Mouse (Mus musculus) liver, embryonic 14.5 days (tissue): ENCODE measurements around the gene Ppox. TPM values are rescaled to one million over a fixed set of nuclear protein-coding genes. Genes with fewer than 3 reads are reported as not detected.

Experiments used
- ATAC-seq: fragments of 200-750 bp; cut with Nextera tagmentation; 2 replicates; pipeline ENCODE4 v1.8.0; 2017; ENCODE audit warnings: moderate number of reproducible peaks, mild to moderate bottlenecking, moderate library complexity; ENCODE audit not compliant: insufficient read depth
- DNase-seq, 3 experiments: peaks; one replicate each; pipeline ENCODE4 v3.0.0-alpha.2; 2012 to 2013; ENCODE audit warnings: low read depth in 3 of 3, low spot score in 3 of 3
- H3K27ac ChIP-seq: fragments of 300-500 bp; sonication (generic); 2 replicates; pipeline ENCODE4 v1.5.1; 2014; ENCODE audit warnings: moderate library complexity, mild to moderate bottlenecking, control low read depth, inconsistent platforms
- H3K27me3 ChIP-seq: fragments of 300-500 bp; sonication (generic); 2 replicates; pipeline ENCODE4 v1.6.1; 2014; ENCODE audit warnings: mild to moderate bottlenecking, low read length, moderate library complexity; ENCODE audit not compliant: control insufficient read depth, insufficient read depth
- H3K36me3 ChIP-seq: fragments of 300-500 bp; sonication (generic); replicated peaks from 2 replicates; pipeline ENCODE4 v1.6.1; 2014; ENCODE audit warnings: low read depth; ENCODE audit not compliant: control insufficient read depth, insufficient read depth
- H3K4me1 ChIP-seq, 2 experiments: fragments of 200-500 bp in 1 of 2; fragments of 300-500 bp in 1 of 2; sonication (generic) in 1 of 2; replicated peaks; 2 replicates each; pipeline ENCODE4 v1.6.1; 2012 to 2014; ENCODE audit warnings: antibody characterized with exemption in 1 of 2, inconsistent platforms in 1 of 2, low read length in 1 of 2; ENCODE audit not compliant: control insufficient read depth in 2 of 2, insufficient read depth in 2 of 2
- H3K4me2 ChIP-seq: fragments of 300-500 bp; sonication (generic); 2 replicates; pipeline ENCODE4 v1.6.1; 2014; ENCODE audit warnings: low read depth, mild to moderate bottlenecking, control low read depth, moderate library complexity
- H3K4me3 ChIP-seq, 2 experiments: fragments of 200-500 bp in 1 of 2; fragments of 300-500 bp in 1 of 2; sonication (generic) in 1 of 2; 2 replicates each; pipeline ENCODE4 v1.5.1; 2012 to 2014; ENCODE audit warnings: low read depth in 2 of 2, low read length in 2 of 2, mild to moderate bottlenecking in 2 of 2, control low read depth in 1 of 2, inconsistent platforms in 1 of 2, moderate library complexity in 1 of 2; ENCODE audit not compliant: insufficient read depth in 1 of 2
- H3K9ac ChIP-seq: fragments of 300-500 bp; sonication (generic); replicated peaks from 2 replicates; pipeline ENCODE4 v1.6.1; 2014; ENCODE audit warnings: mild to moderate bottlenecking, control low read depth, moderate library complexity
- H3K9me3 ChIP-seq: fragments of 300-500 bp; sonication (generic); 2 replicates; pipeline ENCODE4 v1.6.1; 2016; ENCODE audit warnings: low read length, mixed read lengths; ENCODE audit not compliant: control insufficient read depth
- CTCF ChIP-seq: IDR thresholded peaks from 2 replicates; pipeline ENCODE4 v1.5.1; 2016; ENCODE audit warnings: antibody characterized with exemption, low read depth, control low read depth
- EP300 ChIP-seq: IDR thresholded peaks from 2 replicates; pipeline ENCODE4 v1.6.1; 2016; ENCODE audit warnings: antibody characterized with exemption, low read depth
- WGBS: fragments of 180-500 bp; shearing (Covaris S2); extraction: QIAGEN DNeasy Blood & Tissue Kit; methylation state at CpG from one replicate; pipeline ENCODE4 v1.1.7; 2014; ENCODE audit not compliant: insufficient replicate concordance; 5-methylcytosine and 5-hydroxymethylcytosine counted together
- polyA plus RNA-seq, 2 experiments: library from polyadenylated mRNA; depleted of rRNA in 1 of 2; stranded (reverse) in 1 of 2; unstranded in 1 of 2; fragments of >200 nt; fragmentation: Nextera tagmentation in 1 of 2; extraction: Ambion mirVana in 1 of 2; gene quantifications; 2 replicates each; pipeline versions ENCODE4 v1.2.1 to v1.2.3; 2012 to 2014

Ppox gene
- polyA plus RNA-seq, 2 experiments: 161 to 170 TPM

DNA sequence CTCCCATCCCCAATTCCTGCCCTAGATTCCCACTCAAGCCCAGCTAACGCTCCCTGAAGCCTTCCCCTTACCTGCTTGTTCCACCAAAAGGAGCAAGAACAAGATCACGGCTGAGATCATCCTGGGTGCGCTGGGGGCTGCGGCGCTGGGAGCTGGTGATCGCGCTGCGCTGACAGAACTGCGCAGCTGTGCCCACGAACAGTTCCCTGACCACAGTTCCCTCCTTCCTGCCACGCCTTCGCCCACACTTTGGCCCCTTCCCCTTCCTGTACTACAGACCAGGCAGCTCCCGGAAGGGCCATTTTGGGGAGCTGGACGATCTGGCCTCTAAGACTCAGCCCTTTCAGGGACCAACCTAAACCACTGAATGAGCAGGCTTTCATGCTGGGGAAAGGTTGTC lies 46.9 kb downstream of the Ppox start, which contains the start of gene Fcer1g:
Gene Fcer1g (minus strand): TSS at position 240 of the 400 bp plus-strand sequence.
- H3K4me1 ChIP-seq: peaks cover 12 to 24% of the 10 kb centered on the region in 2 experiments
- H3K27me3 ChIP-seq: no peaks in the 10 kb centered on the region
- peak within 1 kb of the TSS; percentile 25 to 42 for H3K4me3 ChIP-seq
- TF ChIP-seq CTCF: no peak
- no peak for TF ChIP-seq EP300
- peaks cover 37% of the 10 kb centered on the region for H3K36me3 ChIP-seq
- no peaks in the 10 kb centered on the region for H3K9me3 ChIP-seq
- H3K9ac ChIP-seq: 0 out of 2 replicates have a peak within 1 kb of the TSS, but pooled peaks have one; percentile 27
- WGBS: 24% methylated on average over 14 of the region's 14 CpGs
- H3K4me2 ChIP-seq: peak within 1 kb of the TSS; percentile 30
- ATAC-seq (no peak), DNase-seq (no peak)
- peak within 1 kb of the TSS; percentile 23 for H3K27ac ChIP-seq

DNA sequence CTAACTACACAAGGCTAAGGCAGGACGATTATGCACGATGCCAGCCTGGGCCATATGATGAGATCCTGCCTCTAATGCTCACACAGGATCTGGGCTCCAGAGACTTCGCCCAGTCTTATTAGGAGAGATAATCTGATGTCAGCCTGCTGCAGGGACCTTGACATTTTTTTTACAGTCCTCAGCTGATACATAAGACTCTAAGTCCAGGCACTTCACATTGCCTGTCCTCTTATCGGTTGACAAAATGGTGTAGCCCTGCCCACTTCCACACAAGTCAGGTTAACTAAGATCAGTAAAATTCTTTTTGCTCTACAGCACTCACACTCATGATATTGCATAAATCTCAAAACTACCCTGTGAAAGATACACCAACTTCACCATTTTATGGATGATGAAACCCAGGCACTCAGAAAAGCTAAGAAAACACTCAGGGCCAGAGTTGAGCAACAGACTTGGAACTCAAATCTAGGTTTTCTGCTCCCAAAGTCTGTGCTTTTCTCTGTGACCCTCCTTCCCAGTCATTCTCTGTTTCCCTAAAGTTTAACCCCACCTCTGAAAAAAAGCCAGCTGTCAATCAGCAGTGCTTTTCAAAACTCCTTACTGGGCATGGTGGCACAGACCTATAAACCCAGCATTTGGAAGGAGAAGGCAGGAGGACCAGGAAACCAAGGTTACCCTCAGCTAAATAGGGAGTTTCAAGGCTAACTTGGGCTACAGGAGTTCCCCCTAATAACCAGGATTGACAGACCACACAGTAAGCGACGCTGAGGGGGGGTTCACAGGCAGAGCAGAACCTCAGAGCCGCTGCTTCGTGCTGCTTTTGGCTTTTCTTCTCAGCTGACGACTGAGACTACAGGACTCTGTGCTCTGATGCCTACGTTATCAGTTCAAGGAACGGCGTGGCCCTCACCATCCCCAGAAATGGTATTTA lies 47.9 kb downstream of the Ppox start:
- WGBS: 21% methylated on average over 12 of the region's 12 CpGs
- H3K9ac ChIP-seq: 0 out of 2 replicates have a peak overlapping the region, but pooled peaks have one; percentile 13
- peak overlapping the region; percentile 45 for H3K4me2 ChIP-seq
- H3K9me3 ChIP-seq: no peaks in the 10 kb centered on the region
- no peak for TF ChIP-seq EP300
- no peak for TF ChIP-seq CTCF
- ATAC-seq (peak; percentile 65), DNase-seq (peak in 1 of 3 experiments; percentile 20)
- peak overlapping the region; percentile 25 to 42; a peak in 3 of 4 replicates for H3K4me3 ChIP-seq
- H3K27ac ChIP-seq: peak overlapping the region; percentile 23
- H3K4me1 ChIP-seq: peaks cover 12 to 24% of the 10 kb centered on the region in 2 experiments
- H3K27me3 ChIP-seq: no peaks in the 10 kb centered on the region
- H3K36me3 ChIP-seq: peaks cover 26% of the 10 kb centered on the region

DNA sequence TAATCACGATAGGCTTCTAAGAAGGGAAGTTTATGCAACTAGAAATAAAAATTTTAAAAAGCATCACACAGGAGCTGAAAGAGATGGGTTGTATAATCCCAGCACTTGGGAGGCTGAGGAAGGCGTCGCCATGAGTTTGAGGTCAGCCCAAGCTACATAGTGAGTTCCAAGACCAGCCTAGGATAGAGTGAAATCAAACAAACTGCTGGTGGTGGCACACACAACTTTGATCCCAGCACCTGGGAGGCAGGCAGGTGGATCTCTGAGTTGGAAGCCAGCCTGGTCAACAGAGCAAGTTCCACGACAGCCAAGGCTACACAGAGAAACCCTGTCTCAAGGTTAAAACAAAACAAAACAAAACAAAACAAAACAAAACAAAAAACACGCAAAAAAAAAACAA lies 48.6 kb downstream of the Ppox start:
- H3K9ac ChIP-seq: no peak overlapping the region
- ATAC-seq (no peak), DNase-seq (no peak)
- H3K27ac ChIP-seq: no peak overlapping the region
- H3K27me3 ChIP-seq: no peaks in the 10 kb centered on the region
- H3K4me3 ChIP-seq: peak overlapping the region in 1 of 2 experiments; percentile 20; a peak in 1 of 4 replicates
- H3K4me1 ChIP-seq: peaks cover 12 to 24% of the 10 kb centered on the region in 2 experiments
- H3K9me3 ChIP-seq: no peaks in the 10 kb centered on the region
- no peak for TF ChIP-seq EP300
- H3K4me2 ChIP-seq: peak overlapping the region; percentile 45
- H3K36me3 ChIP-seq: peaks cover 19% of the 10 kb centered on the region
- WGBS: 43% methylated on average over 5 of the region's 5 CpGs

DNA sequence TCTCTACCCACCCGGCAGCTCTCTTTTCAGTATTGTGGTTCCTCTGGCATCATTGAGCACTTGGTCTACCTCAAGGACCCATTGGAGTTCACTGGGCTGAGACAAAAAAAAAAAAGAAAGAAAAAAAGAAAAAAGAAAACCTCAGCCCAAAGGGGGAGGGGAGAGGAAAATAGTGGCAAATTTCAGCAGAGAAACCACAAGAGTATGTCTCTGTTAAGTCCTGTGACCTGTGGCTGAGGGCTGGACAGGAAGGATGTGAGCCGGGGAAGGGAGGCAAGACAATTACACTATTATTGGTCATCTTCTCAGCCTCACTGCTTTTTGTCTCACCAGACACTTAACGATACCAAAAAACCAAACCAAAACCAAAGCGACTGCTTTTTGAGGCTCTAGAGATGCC lies 49.1 kb downstream of the Ppox start:
- Histone ChIP-seq H3K36me3 (peaks cover 14% of the 10 kb centered on the region), H3K4me2 (no peak overlapping the region; the same call in 1 of the 2 replicates), H3K4me1 (peaks cover 12 to 24% of the 10 kb centered on the region in 2 experiments), H3K9ac (no peak overlapping the region), H3K27me3 (no peaks in the 10 kb centered on the region), H3K27ac (no peak overlapping the region), H3K9me3 (no peaks in the 10 kb centered on the region), H3K4me3 (no peak overlapping the region)
- 24% methylated on average over 4 of the region's 4 CpGs for WGBS
- ATAC-seq (no peak), DNase-seq (no peak)
- TF ChIP-seq CTCF (no peak), EP300 (no peak)

DNA sequence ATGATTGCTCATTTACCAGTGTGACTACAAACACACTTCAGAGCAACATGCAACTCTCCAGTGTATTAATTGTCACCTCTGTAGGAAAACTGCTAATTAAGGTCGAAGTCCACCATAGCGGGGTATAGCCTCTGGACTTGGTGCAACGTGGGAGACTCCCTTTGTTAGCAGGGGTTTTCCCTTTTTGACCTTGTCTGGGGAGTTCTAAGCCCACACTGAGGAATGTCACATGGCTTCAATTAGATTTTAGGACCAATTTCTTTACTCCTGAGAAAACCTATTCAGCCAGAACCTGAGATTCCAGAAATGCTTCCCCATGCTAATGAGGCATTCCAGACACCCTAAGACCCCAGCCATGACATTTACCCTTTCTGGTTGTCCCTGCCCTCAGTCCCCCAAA lies 50.8 kb downstream of the Ppox start:
- no peak for ATAC-seq
- H3K27me3 ChIP-seq: no peaks in the 10 kb centered on the region
- no peak overlapping the region for H3K4me2 ChIP-seq
- no peak overlapping the region for H3K27ac ChIP-seq
- no peaks in the 10 kb centered on the region for H3K9me3 ChIP-seq
- DNase-seq: no peak
- H3K4me3 ChIP-seq: no peak overlapping the region
- peaks cover 12 to 24% of the 10 kb centered on the region in 2 experiments for H3K4me1 ChIP-seq
- 68% methylated on average over 3 of the region's 3 CpGs for WGBS
- H3K9ac ChIP-seq: no peak overlapping the region
- TF ChIP-seq EP300 (no peak), CTCF (no peak)
- peaks cover 2% of the 10 kb centered on the region for H3K36me3 ChIP-seq
